Mouse (Mus musculus): ENCODE measurements around the gene Stim2.

- TF ChIP-seq POLR2A (IDR thresholded peaks at IDR 0.05; ENCODE audit: insufficient read depth, low read depth, low read length) (no peak), CTCF (IDR thresholded peaks at IDR 0.05) (no peak)
These were observed 118.2 kb downstream of the Stim2 start for GRCm38 (mm10) chr5:54116538-54116937.

All from heart, adult 2 months (tissue).